Mouse (Mus musculus) brain, embryonic 14.5 days (tissue): ENCODE measurements around the gene Sema4b.

Source experiments
- CTCF ChIP-seq: fragments of 200-500 bp; IDR thresholded peaks from 2 replicates; pipeline ENCODE4 v1.5.1; 2012; ENCODE audit warnings: inconsistent platforms, mild to moderate bottlenecking, moderate library complexity, borderline replicate concordance; ENCODE audit not compliant: insufficient read depth, insufficient read length; ENCODE audit errors: extremely low read depth
- POLR2A ChIP-seq: fragments of 200-500 bp; IDR thresholded peaks from 2 replicates; pipeline ENCODE4 v1.6.1; 2012; ENCODE audit warnings: mild to moderate bottlenecking, inconsistent platforms, borderline replicate concordance; ENCODE audit not compliant: poor library complexity, insufficient read depth, insufficient read length, severe bottlenecking; ENCODE audit errors: extremely low read depth

GRCm38 (mm10) chr7:80260625-80261371 is 74.2 kb downstream of the Sema4b start, which contains the start of gene Ngrn:
- peak; percentile 40; the same call in 1 of the 2 replicates for TF ChIP-seq POLR2A
- TF ChIP-seq CTCF, result peak; percentile 17; the same call in 1 of the 2 replicates
